Mouse (Mus musculus) small intestine, adult 2 months (tissue): ENCODE data around the gene 2010109A12Rik. TPM values are rescaled to one million over a fixed set of nuclear protein-coding genes. Genes with fewer than 3 reads are reported as not detected.

Source experiments
- H3K27ac ChIP-seq: fragments of 200-500 bp; 2 replicates; pipeline ENCODE4 v1.5.1; 2012; ENCODE audit warnings: low read depth, low read length, control low read depth, inconsistent platforms; ENCODE audit not compliant: insufficient read depth
- H3K27me3 ChIP-seq: fragments of 200-500 bp; 2 replicates; pipeline ENCODE4 v1.6.1; 2012; ENCODE audit warnings: mild to moderate bottlenecking, moderate library complexity, low read length, inconsistent platforms; ENCODE audit not compliant: control insufficient read depth, insufficient read depth
- H3K36me3 ChIP-seq: fragments of 200-500 bp; 2 replicates; pipeline ENCODE4 v1.6.1; 2012; ENCODE audit warnings: mild to moderate bottlenecking, low read length, control low read depth, inconsistent platforms; ENCODE audit not compliant: control insufficient read depth, insufficient read depth
- H3K4me1 ChIP-seq: fragments of 200-500 bp; 2 replicates; pipeline ENCODE4 v1.6.1; 2012; ENCODE audit warnings: low read length, inconsistent platforms, mixed read lengths; ENCODE audit not compliant: control insufficient read depth, insufficient read depth, insufficient read length
- H3K4me3 ChIP-seq: fragments of 200-500 bp; 2 replicates; pipeline ENCODE4 v1.5.1; 2012; ENCODE audit warnings: low read depth, mild to moderate bottlenecking, control low read depth, inconsistent platforms, low read length, moderate library complexity
- CTCF ChIP-seq: fragments of 200-500 bp; IDR thresholded peaks from 2 replicates; pipeline ENCODE4 v1.5.1; 2012; ENCODE audit warnings: low read depth, mild to moderate bottlenecking, control low read depth, inconsistent platforms, low read length, moderate library complexity, mixed read lengths; ENCODE audit not compliant: insufficient replicate concordance, insufficient read length; ENCODE audit errors: extremely low read depth
- POLR2A ChIP-seq: fragments of 200-500 bp; IDR thresholded peaks from 2 replicates; pipeline ENCODE4 v1.6.1; 2012; ENCODE audit warnings: low read depth, mild to moderate bottlenecking, control low read depth, inconsistent platforms, low read length, moderate library complexity
- WGBS: fragments of 180-500 bp; shearing (Covaris S2); methylation state at CpG from one replicate; pipeline ENCODE4 v1.1.7; 2018; 5-methylcytosine and 5-hydroxymethylcytosine counted together
- polyA plus RNA-seq: library from polyadenylated mRNA; depleted of rRNA; stranded (reverse); fragments of >200 nt; gene quantifications from 2 replicates; pipeline ENCODE4 v1.2.3, GENCODE M21; 2012; rRNA removed

Gene 2010109A12Rik
- polyA plus RNA-seq, 1 experiment = not detected

DNA sequence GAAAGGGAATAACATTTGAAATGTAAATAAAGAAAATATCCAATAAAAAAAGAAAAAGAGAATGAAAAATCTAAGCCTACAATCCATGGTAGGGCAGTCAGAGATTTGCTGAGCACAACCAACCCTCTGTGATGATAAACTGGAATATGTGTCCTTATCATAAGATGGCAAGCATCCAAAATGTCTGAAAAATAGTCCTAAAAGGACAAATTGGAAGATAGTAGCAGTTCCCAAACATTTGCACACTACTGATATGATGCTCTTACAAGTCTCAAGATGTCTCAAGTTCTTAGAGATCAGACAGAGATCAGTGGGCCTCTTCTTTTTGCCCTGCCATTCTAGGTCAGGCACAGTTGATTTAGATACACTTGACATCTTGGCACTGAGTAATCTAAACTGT, 53.0 kb downstream of the 2010109A12Rik start:
- Histone ChIP-seq H3K36me3 (no peaks in the 10 kb centered on the region), H3K4me1 (peaks cover 7% of the 10 kb centered on the region), H3K27me3 (no peaks in the 10 kb centered on the region), H3K27ac (no peak overlapping the region), H3K4me3 (no peak overlapping the region)
- no peak for TF ChIP-seq POLR2A
- TF ChIP-seq CTCF = no peak

- Histone ChIP-seq H3K36me3 (no peaks in the 10 kb centered on the region), H3K4me1 (peaks cover 8% of the 10 kb centered on the region), H3K27ac (no peak overlapping the region), H3K4me3 (no peak overlapping the region), H3K27me3 (no peaks in the 10 kb centered on the region)
- no peak for TF ChIP-seq CTCF
- no peak for TF ChIP-seq POLR2A
- WGBS = 88% methylated on average over 3 of the region's 3 CpGs
Measured at GRCm38 (mm10) chr5:93260983-93261382, 54.7 kb downstream of the 2010109A12Rik start.

- H3K4me3 ChIP-seq = no peak overlapping the region
- 30% methylated on average over 2 of the region's 2 CpGs for WGBS
- H3K36me3 ChIP-seq = no peaks in the 10 kb centered on the region
- no peaks in the 10 kb centered on the region for H3K27me3 ChIP-seq
- H3K27ac ChIP-seq = peak overlapping the region; percentile 9; the same call in 1 of the 2 replicates
- H3K4me1 ChIP-seq = peaks cover 8% of the 10 kb centered on the region
- no peak for TF ChIP-seq POLR2A
- TF ChIP-seq CTCF = no peak
Measured at GRCm38 (mm10) chr5:93262751-93263150, 56.4 kb downstream of the 2010109A12Rik start.

Other genes with a start within 250 kb of the 2010109A12Rik start
- 15.4 and 33.6 TPM in 2 replicates for gene Sowahb, start 161.5 kb upstream of the 2010109A12Rik start, polyA plus RNA-seq
- gene Sept11, start 113.1 kb upstream of the 2010109A12Rik start, polyA plus RNA-seq = 7.0 and 12.9 TPM in 2 replicates
- 36.8 and 117 TPM in 2 replicates for gene Ccni, start within 50 bp of the 2010109A12Rik start, polyA plus RNA-seq
- gene Ccng2, start 60.7 kb downstream of the 2010109A12Rik start, polyA plus RNA-seq = 13.6 and 149 TPM in 2 replicates